Mouse (Mus musculus) midbrain, embryonic 12.5 days (tissue): Measurements from ENCODE around the gene Fam227a. TPM values are rescaled to one million over a fixed set of nuclear protein-coding genes. Genes with fewer than 3 reads are reported as not detected.
"Not testable (repeated sequence)": the region's sequence is repeated elsewhere in the genome, so short reads cannot be mapped to it uniquely, and the experiment has no call there.

Experiments
- ATAC-seq: fragments of 200-750 bp; cut with Nextera tagmentation; 2 replicates; pipeline ENCODE4 v1.8.0; 2017; ENCODE audit warnings: low read depth, moderate TSS enrichment, moderate library complexity; ENCODE audit not compliant: low FRiP score
- H3K27ac ChIP-seq: fragments of 300-500 bp; sonication (generic); replicated peaks from 2 replicates; pipeline ENCODE4 v1.5.1; 2016; ENCODE audit warnings: mild to moderate bottlenecking
- H3K27me3 ChIP-seq: fragments of 300-500 bp; sonication (generic); 2 replicates; pipeline ENCODE4 v1.6.1; 2016; ENCODE audit warnings: mild to moderate bottlenecking
- H3K36me3 ChIP-seq: fragments of 300-500 bp; sonication (generic); 2 replicates; pipeline ENCODE4 v1.6.1; 2016
- H3K4me1 ChIP-seq: fragments of 300-500 bp; sonication (generic); 2 replicates; pipeline ENCODE4 v1.6.1; 2016
- H3K4me2 ChIP-seq: fragments of 300-500 bp; sonication (generic); replicated peaks from 2 replicates; pipeline ENCODE4 v1.6.1; 2016; ENCODE audit warnings: mild to moderate bottlenecking, moderate library complexity
- H3K4me3 ChIP-seq: fragments of 300-500 bp; sonication (generic); 2 replicates; pipeline ENCODE4 v1.5.1; 2016; ENCODE audit warnings: mild to moderate bottlenecking
- H3K9ac ChIP-seq: fragments of 300-500 bp; sonication (generic); replicated peaks from 2 replicates; pipeline ENCODE4 v1.6.1; 2016; ENCODE audit warnings: mild to moderate bottlenecking, moderate library complexity
- H3K9me3 ChIP-seq: fragments of 300-500 bp; sonication (generic); 2 replicates; pipeline ENCODE4 v1.6.1; 2016; ENCODE audit warnings: mild to moderate bottlenecking
- WGBS: fragments of 180-500 bp; shearing (Covaris S2); methylation state at CpG from one replicate; pipeline ENCODE4 v1.1.7; 2016; 5-methylcytosine and 5-hydroxymethylcytosine counted together
- polyA plus RNA-seq: library from polyadenylated mRNA; unstranded; fragments of >200 nt; fragmentation: Nextera tagmentation; extraction: Ambion mirVana; gene quantifications from 2 replicates; pipeline ENCODE4 v1.2.1, GENCODE M21; 2016

Fam227a gene
- polyA plus RNA-seq, 1 experiment from 2014 or later, result 5.4 TPM

GRCm38 (mm10) chr15:79681973-79682372, 23.2 kb upstream of the Fam227a start:
- Histone ChIP-seq H3K27ac (no peak overlapping the region), H3K36me3 (no peaks in the 10 kb centered on the region), H3K4me2 (no peak overlapping the region), H3K4me3 (no peak overlapping the region), H3K9me3 (no peaks in the 10 kb centered on the region), H3K27me3 (no peaks in the 10 kb centered on the region), H3K4me1 (peaks cover 38% of the 10 kb centered on the region), H3K9ac (no peak overlapping the region)
- no peak for ATAC-seq
- WGBS, result 85% methylated on average over 4 of the region's 4 CpGs

GRCm38 (mm10) chr15:79677936-79678335, 19.2 kb upstream of the Fam227a start:
- H3K9ac ChIP-seq, result no peak overlapping the region
- no peak overlapping the region for H3K4me2 ChIP-seq
- ATAC-seq, result no peak
- WGBS, result 88% methylated on average over 2 of the region's 2 CpGs
- no peak overlapping the region for H3K4me3 ChIP-seq
- H3K27ac ChIP-seq, result no peak overlapping the region
- no peaks in the 10 kb centered on the region for H3K27me3 ChIP-seq
- H3K4me1 ChIP-seq, result peaks cover 1% of the 10 kb centered on the region
- no peaks in the 10 kb centered on the region for H3K9me3 ChIP-seq
- H3K36me3 ChIP-seq, result peaks cover 39% of the 10 kb centered on the region

DNA sequence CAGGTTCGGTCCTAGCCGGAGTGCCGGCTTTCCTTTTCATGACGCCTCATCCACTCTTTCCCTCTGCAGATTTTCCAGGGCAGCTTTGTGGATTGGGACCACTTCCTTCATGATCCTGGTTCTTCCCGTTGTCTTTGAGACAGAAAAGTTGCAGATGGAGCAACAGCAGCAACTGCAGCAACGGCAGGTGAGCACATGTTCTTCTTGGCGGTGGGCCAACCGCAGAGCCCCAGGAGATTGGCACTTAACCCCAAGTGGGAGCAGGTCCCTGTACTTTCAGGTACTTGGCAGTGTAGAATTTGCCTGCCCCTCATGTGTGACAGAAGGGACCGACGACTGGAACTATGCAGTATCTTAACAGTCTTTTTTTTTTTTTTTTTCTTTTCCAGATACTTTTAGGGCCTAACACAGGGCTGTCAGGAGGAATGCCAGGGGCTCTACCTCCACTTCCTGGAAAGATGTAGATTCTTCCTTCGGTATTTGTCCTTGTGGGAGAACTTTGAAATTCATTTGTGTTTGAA, 13.1 kb upstream of the Fam227a start:
- H3K9me3 ChIP-seq, ATAC-seq, H3K9ac ChIP-seq, H3K4me1 ChIP-seq, H3K27me3 ChIP-seq, H3K27ac ChIP-seq: not testable (repeated sequence)
- H3K4me3 ChIP-seq, result peak overlapping the region; percentile 95; the same call in 1 of the 2 replicates
- WGBS, result 89% methylated on average over 11 of the region's 11 CpGs
- H3K4me2 ChIP-seq, result peak overlapping the region; percentile 66
- peaks cover 55% of the 10 kb centered on the region for H3K36me3 ChIP-seq

DNA sequence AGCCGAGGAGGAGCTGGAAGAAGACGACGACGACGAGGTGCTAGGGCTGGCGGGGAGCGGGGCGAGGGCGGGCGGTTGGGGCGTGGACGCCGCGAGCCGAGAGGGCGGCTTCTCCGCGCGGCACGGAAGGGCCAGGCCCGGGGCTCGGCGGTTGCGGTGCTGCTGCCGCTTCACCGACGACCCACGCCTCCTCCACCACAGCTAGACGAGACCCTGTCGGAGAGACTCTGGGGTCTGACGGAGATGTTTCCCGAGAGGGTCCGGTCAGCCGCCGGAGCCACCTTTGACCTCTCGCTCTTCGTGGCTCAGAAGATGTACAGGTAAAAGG, 12.2 kb upstream of the Fam227a start:
- Histone ChIP-seq H3K27me3 (no peaks in the 10 kb centered on the region), H3K4me2 (peak overlapping the region; percentile 66), H3K9me3 (no peaks in the 10 kb centered on the region), H3K9ac (peak overlapping the region; percentile 90), H3K36me3 (peaks cover 55% of the 10 kb centered on the region), H3K4me3 (peak overlapping the region; percentile 95), H3K4me1 (peaks cover 6% of the 10 kb centered on the region), H3K27ac (0 out of 2 replicates have a peak overlapping the region, but pooled peaks have one; percentile 52)
- peak; percentile 67; the same call in 1 of the 2 replicates for ATAC-seq
- WGBS, result under 1% methylated on average over 27 of the region's 37 CpGs

- H3K36me3 ChIP-seq, result peaks cover 56% of the 10 kb centered on the region
Observed at GRCm38 (mm10) chr15:79670249-79670971, 11.7 kb upstream of the Fam227a start, which contains the start of gene Tomm22. Tomm22 (plus strand) TSS chr15:79670861.

GRCm38 (mm10) chr15:79669195-79669594, 10.4 kb upstream of the Fam227a start:
- 73% methylated on average over 10 of the region's 10 CpGs for WGBS
- no peak overlapping the region for H3K9ac ChIP-seq

More at GRCm38 (mm10) chr15:79670249-79670971, 11.7 kb upstream of the Fam227a start, which contains the start of gene Tomm22:
- peak within 1 kb of the TSS; percentile 90 for H3K9ac ChIP-seq
- 18% methylated on average over 32 of the region's 33 CpGs for WGBS
- peak within 1 kb of the TSS; percentile 66 for H3K4me2 ChIP-seq
- no peaks in the 10 kb centered on the region for H3K9me3 ChIP-seq
- H3K27me3 ChIP-seq, result no peaks in the 10 kb centered on the region
- H3K27ac ChIP-seq, result 0 out of 2 replicates have a peak within 1 kb of the TSS, but pooled peaks have one; percentile 52
- H3K4me3 ChIP-seq, result peak within 1 kb of the TSS; percentile 95
- ATAC-seq, result peak; percentile 96
- H3K4me1 ChIP-seq, result peaks cover 6% of the 10 kb centered on the region

GRCm38 (mm10) chr15:79664666-79665065, 5.9 kb upstream of the Fam227a start:
- Histone ChIP-seq H3K36me3 (peaks cover 38% of the 10 kb centered on the region), H3K9me3 (no peaks in the 10 kb centered on the region), H3K4me2 (no peak overlapping the region), H3K27ac (no peak overlapping the region), H3K9ac (no peak overlapping the region), H3K27me3 (no peaks in the 10 kb centered on the region), H3K4me1 (peaks cover 3% of the 10 kb centered on the region), H3K4me3 (no peak overlapping the region)
- 89% methylated on average over 8 of the region's 8 CpGs for whole genome bisulfite sequencing
- ATAC-seq, result no peak

More at GRCm38 (mm10) chr15:79669195-79669594, 10.4 kb upstream of the Fam227a start:
- Histone ChIP-seq H3K4me1 (peaks cover 6% of the 10 kb centered on the region), H3K36me3 (peaks cover 44% of the 10 kb centered on the region), H3K4me3 (no peak overlapping the region), H3K27me3 (no peaks in the 10 kb centered on the region), H3K27ac (no peak overlapping the region), H3K9me3 (no peaks in the 10 kb centered on the region), H3K4me2 (no peak overlapping the region)
- ATAC-seq, result no peak

DNA sequence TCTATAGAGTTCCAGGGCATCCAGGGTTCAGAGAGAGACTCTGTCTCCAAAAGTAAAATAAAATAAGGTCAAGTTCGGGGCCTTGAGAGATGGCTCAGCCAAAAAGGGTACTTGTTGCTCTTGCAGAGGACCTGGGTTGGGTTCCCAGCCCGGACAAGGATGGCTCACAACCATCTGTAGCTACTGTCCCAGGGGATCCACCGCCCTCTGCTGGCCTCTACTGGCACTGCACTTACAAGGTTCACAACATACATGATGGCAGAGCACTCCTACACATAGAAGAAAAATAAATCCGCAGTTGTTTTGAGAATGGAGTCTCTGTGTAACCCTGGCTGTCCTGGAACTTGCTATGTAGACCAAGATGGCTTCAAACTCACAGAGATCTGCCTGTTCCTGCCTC, 3.1 kb upstream of the Fam227a start:
- peaks cover 29% of the 10 kb centered on the region for H3K36me3 ChIP-seq
- no peak overlapping the region for H3K27ac ChIP-seq
- H3K4me1 ChIP-seq, result peaks cover 12% of the 10 kb centered on the region
- no peaks in the 10 kb centered on the region for H3K27me3 ChIP-seq
- H3K4me3 ChIP-seq, result no peak overlapping the region
- WGBS, result 76% methylated on average over 4 of the region's 4 CpGs
- H3K9me3 ChIP-seq, result no peaks in the 10 kb centered on the region
- ATAC-seq, result no peak
- no peak overlapping the region for H3K4me2 ChIP-seq
- H3K9ac ChIP-seq, result no peak overlapping the region

- Histone ChIP-seq H3K4me1 (peaks cover 12% of the 10 kb centered on the region), H3K9ac (peak overlapping the region; percentile 84), H3K4me3 (peak overlapping the region; percentile 84), H3K9me3 (no peaks in the 10 kb centered on the region), H3K36me3 (peaks cover 8% of the 10 kb centered on the region; the same call in 1 of the 2 replicates), H3K27ac (peak overlapping the region; percentile 94), H3K27me3 (no peaks in the 10 kb centered on the region), H3K4me2 (peak overlapping the region; percentile 80)
- ATAC-seq, result no peak
- 5% methylated on average over 16 of the region's 16 CpGs for WGBS
Observed at GRCm38 (mm10) chr15:79657837-79658530, 772 bp downstream of the Fam227a start.

- ATAC-seq, result no peak
- no peaks in the 10 kb centered on the region for H3K9me3 ChIP-seq
- H3K27me3 ChIP-seq, result no peaks in the 10 kb centered on the region
- no peak overlapping the region for H3K4me3 ChIP-seq
- peaks cover 12% of the 10 kb centered on the region for H3K4me1 ChIP-seq
- H3K4me2 ChIP-seq, result no peak overlapping the region
- no peak overlapping the region for H3K9ac ChIP-seq
- 93% methylated on average over 14 of the region's 14 CpGs for WGBS
- H3K27ac ChIP-seq, result no peak overlapping the region
- peaks cover 9% of the 10 kb centered on the region for H3K36me3 ChIP-seq
Observed at GRCm38 (mm10) chr15:79656451-79656850, 2.3 kb downstream of the Fam227a start.

DNA sequence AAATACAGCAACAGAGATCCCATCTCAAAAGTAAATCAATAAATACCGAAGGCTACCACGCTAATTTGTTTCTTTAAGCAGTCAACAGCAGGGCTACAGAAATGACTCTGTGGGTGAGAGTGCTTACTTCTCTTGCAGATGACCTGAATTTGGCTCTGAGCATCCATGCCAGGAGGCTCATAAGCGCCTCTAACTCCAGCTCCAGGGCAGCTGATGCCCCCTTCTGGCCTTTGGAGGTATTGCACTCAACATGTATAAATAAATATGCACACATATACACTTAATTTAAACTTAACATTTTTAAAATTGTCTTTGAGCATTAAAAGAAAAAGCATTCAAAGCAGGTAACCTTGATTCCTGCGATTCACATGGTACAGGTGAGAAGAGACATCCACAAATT, 7.3 kb downstream of the Fam227a start:
- Histone ChIP-seq H3K36me3 (peaks cover 40% of the 10 kb centered on the region), H3K9me3 (no peaks in the 10 kb centered on the region), H3K4me3 (no peak overlapping the region), H3K9ac (no peak overlapping the region), H3K27ac (no peak overlapping the region), H3K27me3 (no peaks in the 10 kb centered on the region), H3K4me1 (no peaks in the 10 kb centered on the region), H3K4me2 (no peak overlapping the region)
- WGBS, result 73% methylated on average over 4 of the region's 4 CpGs
- no peak for ATAC-seq

GRCm38 (mm10) chr15:79650569-79650968, 8.2 kb downstream of the Fam227a start:
- no peak overlapping the region for H3K4me3 ChIP-seq
- no peak overlapping the region for H3K4me2 ChIP-seq
- no peaks in the 10 kb centered on the region for H3K9me3 ChIP-seq
- H3K4me1 ChIP-seq, result no peaks in the 10 kb centered on the region
- no peak for ATAC-seq
- no peak overlapping the region for H3K9ac ChIP-seq
- no peak overlapping the region for H3K27ac ChIP-seq
- no peaks in the 10 kb centered on the region for H3K27me3 ChIP-seq
- H3K36me3 ChIP-seq, result peaks cover 44% of the 10 kb centered on the region
